Mouse (Mus musculus): ENCODE results near the gene Il13ra1.

The Il13ra1 gene
- long read RNA-seq, experiment 1, partial matches to known transcripts = 0 of 6 reads
- long read RNA-seq, experiment 1, other reads (novel, unspliced or antisense) = 2 of 6 reads
- long read RNA-seq, experiment 2 = 0 reads

DNA sequence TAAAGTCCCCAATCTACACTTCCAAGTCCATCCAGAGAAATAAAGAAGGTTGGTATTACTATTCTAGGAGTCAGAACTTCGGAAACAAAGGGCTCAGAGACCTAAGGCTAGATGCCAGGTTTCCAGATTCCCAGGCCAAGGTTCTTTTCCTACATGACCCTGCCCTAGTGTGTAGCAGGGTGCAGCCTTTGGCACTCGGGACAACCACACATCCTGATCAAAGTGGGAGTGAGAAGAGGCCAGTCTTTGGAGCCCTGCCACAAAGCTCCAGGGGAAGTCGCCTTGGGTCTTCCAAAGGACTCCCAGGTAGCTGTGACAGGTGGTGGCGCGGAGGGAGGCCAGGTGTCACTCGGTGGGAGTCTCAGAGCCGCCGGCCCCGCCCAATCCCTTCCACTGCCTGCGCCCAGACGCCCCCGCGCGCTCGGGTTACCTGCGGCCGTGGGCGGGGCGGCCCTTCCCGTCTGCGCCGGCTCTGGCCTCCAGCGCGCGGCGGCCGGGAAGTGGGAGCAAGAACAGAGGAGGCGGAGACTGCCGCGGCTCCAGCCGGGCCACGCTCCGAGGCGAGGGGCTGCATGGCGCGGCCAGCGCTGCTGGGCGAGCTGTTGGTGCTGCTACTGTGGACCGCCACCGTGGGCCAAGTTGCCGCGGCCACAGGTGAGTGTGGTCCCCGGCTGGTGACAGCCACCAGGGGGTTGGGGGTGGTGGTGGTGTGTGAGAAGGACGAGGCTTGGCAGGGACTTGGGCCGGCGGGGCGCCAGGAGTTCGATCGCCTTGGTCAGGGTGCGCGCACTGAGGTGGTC is at the start of gene Il13ra1:
Gene Il13ra1 (plus strand): TSS at position 489 of the 800 bp plus-strand sequence.
- intact Hi-C loops (cut with DNase I) = no loop called here

DNA sequence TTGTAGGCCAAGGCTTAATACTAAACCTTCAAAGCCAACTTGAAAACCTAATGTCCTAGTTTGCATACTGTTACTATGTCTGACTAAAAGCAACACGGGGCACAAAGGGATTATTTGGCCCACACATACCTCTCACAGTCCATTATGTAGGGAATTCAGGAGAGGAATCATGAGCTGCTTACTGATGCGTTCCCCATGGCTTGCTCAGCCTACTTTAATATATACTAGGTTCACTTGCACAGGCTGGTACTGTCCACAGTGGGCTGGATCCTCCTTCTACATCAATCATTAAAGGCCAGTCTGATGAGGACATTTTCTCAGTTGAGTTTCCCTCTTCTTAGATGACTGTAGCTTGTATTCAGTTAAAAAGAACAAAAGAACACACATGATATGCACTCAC is 37.9 kb upstream of the Il13ra1 start:
- intact Hi-C loops (cut with DNase I) = no loop called here

DNA sequence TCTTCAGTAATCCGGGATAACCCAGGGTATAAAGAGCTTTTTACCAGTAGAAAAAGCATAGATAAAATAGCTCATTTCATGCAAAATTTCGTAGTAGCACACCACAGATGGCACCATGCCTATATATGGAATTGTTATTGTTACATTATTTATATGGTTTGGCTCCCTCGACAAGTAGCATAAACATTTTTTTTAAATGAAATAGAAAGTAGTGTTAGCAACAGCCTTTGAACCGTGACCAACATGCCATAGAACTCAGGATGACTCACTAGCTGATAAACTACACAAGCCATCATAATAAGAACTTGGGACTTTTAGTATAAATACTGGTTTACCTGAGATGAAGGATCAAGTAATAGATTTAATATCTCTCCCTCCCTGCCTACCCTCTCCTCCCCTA is 34.7 kb upstream of the Il13ra1 start:
- intact Hi-C loops (cut with DNase I) = no loop called here

DNA sequence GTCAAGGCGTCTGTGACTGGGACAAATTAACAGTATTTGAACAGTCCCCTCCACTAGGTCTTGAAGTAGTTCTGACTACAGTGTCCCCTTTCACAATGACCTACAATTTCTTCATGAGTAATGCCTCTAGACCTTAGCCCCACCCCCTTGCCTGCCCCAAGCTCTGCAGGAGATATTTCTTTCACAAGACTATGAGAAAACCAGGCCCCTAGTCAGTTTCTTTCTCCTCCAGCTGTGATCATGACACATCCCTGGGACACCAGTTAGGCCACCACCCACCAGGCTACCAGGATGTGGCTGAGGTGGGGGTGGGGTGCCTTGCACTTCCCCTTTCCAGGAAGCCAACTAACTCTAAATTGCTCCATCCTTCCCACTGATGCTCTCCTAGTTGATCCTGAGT is 29.0 kb upstream of the Il13ra1 start:
- intact Hi-C loops (cut with DNase I) = no loop called here

DNA sequence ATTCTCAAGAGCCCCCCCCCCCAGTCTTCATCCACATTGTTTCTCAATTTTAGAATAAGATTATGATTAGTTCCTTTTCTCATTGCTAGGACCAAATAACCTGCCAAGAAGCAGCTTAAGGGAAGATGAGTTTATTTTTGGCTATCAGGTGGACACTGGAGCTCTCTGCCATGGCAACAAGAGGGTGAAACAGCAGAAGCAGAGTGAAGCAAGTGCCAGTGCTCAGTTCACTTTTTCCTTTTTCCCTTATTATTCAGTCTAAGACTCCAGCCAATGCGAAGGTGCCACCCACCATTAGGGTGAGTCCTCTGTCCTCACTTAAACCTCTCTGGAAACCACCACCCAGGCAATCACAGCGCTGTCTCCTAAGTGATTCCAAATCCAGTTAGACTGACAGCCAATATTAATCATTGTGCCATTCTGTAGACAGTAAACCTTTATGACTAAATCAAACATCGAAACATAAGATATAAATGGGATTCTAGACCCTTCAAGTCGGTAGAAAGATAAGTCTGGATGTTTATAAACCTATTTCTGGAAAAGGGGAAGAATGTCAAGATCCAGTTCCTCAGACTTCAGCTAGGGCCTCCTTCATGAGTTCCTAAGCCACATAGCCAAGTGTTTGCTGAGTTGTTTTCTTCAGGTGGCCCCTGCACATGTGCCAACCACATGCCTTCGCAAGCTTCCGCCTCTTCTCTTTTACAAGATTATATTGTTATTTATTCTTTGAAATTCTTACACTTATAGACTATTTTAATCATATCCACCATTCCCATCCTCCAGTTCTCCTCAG is 23.2 kb upstream of the Il13ra1 start:
- intact Hi-C loops (cut with DNase I) = no loop called here

DNA sequence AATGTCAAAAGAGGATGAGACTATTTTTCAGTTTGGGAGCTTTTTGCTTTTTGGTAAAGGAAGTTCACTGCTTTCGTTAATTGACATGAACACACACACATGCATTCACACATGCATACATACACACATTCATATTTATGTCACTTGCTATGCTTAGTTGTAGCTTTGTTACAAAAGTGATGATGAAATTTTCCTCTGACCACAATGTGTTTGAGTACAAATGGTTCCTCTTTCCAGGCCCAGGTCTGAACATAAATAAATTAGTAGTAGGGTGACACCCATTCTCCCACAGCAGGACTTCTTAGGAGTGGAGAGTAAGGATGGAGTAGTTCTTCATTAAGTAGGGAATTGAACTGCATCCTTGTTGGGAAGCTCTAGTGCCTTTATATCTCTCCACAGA is 11.0 kb upstream of the Il13ra1 start:
- intact Hi-C loops (cut with DNase I) = no loop called here

DNA sequence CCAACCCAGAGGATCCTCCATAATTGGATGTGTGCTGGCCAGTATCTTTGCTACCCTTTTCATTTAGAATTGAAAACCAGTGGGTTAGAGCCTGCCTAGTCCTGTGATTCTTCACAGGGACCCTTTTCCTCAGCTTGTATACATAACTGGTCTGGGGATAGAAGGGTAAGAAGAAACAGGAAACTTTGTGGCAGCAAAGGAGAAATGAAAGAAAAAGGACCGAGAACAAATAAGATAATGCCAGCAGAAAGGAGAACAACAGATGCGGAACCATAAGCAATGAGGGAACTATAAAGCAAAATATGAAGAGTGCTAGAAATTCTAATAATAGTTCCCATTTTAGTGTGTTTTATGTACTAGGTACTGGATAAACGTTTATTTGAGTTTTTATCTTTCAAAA is 10.6 kb upstream of the Il13ra1 start:
- intact Hi-C loops (cut with DNase I) = no loop called here

DNA sequence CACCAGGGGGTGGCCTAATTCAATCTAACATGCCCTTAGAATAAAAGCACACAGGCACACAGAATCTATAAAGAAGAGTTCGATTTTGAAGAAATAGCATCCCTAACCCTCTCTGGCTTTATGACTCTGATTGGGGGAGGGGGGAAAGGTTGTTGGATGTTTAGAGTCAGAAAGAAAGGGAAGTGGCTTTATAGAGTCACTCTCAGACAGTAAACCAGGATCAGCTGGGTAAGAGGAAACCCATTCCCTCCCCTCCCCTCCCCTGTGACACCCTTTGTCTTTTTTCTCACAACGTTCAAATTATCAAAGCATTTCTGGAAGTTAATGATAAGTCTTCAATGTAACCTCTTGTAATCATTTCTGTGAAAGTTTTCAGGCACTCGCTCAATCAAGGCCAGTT is 3.3 kb upstream of the Il13ra1 start:
- intact Hi-C loops (cut with DNase I) = no loop called here

DNA sequence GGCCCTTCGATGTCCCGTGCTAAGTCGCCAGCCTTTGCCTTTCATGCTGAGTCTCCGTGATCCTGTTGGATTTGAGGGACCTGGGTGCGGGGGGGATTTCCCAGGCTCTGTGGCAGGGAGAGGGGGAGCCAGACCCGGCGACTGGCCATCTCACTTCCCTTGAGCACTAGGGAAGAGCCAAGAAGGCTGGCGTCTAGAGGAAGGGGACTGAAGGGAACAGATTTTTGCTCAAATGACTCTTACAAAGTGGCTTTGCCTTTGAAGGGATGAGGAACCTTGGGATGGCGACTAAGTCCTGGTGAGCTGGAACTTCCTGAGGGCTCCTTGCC is 476 bp downstream of the Il13ra1 start:
- intact Hi-C loops (cut with DNase I) = no loop called here

DNA sequence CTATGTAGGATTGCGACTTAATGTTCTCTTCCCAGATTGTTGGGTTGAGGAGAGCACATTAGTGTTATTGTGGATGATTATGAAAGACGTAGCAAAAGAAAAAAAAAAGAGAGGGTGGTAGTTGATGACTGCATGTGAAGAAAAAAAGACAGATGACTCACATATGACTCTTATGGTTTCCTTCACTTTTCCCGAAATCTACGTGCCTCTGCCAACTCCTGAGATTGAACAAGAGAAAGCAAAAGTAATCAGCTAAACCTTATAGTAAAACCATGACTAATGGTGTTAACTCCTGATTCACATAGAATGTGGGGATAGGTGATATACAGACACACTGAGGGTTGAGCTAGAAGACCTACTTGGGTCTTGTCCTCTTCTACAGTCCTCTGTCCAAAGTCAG is 3.3 kb downstream of the Il13ra1 start:
- intact Hi-C loops (cut with DNase I) = no loop called here

DNA sequence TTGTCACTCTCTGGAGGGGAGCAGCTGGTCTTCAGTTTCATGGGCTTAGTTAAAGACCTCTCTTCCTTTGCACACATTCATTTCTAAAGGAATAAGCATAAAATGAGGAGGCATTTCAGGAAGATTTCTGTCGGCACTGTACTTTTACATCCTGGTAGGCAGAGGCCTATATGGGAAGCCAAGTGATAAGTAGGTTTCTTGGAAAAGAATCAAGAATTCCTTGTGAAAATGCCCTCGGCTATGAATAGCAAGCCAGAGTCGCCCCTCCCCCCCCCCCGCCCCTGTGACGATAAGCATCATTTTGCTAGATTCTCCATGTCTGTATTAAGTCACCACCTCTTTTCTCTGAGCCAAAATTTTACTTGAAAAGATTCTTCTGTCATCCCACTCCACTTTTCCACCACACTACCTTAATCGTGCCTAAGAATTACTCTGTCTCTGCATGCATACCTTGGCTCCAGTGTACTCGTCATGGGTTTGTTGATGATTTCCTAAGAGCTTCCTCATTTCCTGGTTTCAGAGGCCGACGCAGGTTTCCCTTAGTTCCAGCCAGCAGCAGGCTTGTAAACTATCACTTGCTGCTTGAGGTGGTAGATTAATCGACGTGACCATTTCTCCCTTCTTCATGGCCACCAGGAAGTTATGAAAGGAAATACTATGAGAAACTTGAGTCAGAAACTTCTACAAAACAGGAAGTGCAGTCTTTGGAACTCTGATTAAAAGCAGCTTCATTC is 17.3 kb downstream of the Il13ra1 start:
- intact Hi-C loops (cut with DNase I) = no loop called here

DNA sequence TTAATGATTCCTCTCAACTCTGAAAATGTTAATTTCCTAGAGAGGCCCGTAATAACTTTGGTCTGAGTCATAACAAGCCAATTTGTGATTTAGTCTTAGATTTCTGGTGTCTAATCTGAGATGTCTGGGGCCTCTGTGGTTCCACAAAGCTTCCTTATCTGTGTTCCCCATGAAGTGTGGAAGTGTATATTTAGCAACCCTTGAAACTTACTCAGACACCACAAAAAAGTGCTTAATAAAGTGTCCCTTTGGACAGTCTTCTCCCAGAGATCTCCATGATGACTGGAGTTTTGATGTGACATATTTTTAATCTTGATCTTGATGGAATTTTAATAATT is 17.8 kb downstream of the Il13ra1 start:
- intact Hi-C loops (cut with DNase I) = no loop called here

DNA sequence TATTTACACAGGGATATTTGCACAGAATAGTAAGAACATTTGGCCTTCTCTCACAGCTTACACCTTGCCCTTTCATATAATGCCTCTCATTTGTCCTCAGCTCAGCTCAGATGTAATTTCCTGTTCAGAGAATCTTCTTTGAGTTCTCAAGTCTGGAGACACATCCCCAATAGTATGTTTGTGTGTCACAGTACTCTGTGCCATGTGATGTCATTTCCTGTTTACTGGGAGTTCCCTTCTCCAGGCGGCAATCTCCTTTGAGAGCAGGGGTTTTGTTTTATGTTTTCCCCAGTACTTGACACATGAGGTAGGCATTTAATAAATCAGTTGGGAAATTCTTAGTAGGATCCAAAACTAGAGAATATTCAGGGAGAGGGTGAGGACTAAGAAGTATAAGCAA is 24.4 kb downstream of the Il13ra1 start:
- intact Hi-C loops (cut with DNase I) = no loop called here

DNA sequence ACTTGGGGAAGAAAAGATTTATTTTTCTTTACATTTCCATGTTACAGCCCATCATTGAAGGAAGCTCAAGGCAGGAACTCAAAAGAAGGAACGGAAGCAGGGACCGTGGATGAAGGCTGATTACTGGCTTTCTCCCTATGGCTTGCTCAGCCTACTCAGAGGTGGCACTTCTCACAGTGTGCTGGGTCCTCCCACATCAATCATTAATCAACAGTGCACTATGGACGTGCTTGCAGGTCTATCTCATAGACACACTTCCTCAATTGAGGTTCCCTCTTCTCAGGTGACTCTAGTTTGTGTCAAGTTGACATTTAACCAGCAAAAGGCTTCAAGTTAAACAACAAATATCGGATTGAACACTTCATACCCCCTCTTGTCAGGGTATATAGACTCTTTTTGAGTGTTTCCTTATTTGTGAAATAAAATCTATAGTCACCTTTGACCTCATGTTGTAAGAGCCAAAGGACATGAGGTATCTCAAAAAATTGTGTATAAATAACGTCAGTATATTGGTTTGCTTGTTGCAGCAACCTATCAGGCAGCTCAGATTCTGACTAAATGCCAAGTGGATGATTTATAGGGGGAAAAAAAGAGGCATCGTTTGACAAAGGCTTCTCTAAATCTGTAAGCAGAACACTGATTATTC is 30.2 kb downstream of the Il13ra1 start:
- intact Hi-C loops (cut with DNase I) = no loop called here

DNA sequence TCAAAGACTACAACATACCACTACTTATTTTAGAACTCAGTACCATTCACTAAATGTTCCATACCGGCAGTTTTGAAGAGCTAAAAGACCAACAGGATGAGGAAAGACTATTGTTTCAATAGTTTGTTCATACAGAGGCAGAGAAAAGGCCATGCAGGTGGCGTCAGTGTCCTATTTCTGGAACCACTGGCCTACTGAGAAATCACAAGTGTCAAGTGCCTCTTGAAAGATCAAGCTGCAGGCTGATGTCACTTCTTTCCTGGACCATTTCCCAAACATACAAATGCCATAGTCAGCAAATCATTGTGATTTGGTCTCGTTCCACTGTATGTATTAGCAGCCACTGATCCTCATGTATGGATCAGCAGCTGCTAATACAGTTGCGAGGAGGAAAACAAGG is 34.8 kb downstream of the Il13ra1 start:
- intact Hi-C loops (cut with DNase I) = no loop called here

DNA sequence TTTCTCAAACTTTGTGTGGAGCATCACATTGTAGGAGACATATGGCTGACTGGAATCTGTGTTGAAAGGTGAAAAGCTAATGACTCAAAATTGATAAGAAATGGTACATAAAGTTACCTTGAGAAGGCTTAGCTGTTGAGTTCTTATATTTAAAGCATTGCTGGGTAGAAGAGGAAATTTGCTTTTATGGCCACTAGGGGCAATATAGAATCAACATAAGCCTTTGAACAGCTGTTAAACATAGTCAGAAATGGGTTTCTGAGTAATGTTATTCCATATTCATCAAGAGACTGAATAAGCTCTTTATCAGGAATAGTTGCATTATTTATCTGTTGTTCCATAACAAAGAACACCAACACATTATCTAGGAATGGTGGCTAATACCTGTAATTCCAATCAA is 38.2 kb downstream of the Il13ra1 start:
- intact Hi-C loops (cut with DNase I) = no loop called here

DNA sequence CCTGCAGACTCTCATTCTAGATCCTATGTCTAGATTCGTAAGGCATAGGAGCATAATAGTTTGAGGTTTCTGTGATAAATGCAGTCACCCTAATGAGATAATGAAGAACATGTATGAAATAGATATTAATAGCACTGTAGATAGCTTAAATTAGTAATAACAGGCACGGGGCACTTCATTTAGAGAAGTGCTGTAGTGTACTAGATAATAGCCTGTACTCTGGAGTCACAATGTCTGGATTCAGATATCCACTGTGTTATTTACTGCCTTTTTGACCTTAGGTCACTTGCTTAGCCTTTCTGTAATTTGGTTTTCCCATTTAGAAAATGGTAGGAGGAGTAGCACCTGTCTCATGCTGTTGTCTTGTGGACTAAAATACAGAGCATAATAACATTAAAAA is 44.8 kb downstream of the Il13ra1 start:
- intact Hi-C loops (cut with DNase I) = no loop called here

DNA sequence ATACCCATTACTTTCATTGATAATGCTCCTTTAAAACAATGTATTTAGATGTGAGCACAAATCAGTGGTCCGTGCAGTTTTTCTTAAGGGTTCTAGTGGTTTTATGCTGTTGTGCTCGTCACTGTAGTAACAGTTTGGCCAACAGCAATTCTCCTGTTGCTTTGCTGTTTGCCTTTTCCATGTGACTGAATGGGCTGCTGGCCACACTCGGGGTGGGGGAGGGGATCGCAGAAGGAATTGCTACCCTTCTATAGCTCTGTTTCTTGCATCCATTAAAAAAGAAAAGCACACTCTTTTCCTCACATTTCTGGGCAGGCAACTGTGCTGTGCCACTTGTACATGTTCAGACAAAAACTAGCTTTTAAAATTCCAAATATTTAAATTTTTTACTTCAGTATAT is 49.7 kb downstream of the Il13ra1 start:
- intact Hi-C loops (cut with DNase I) = no loop called here

DNA sequence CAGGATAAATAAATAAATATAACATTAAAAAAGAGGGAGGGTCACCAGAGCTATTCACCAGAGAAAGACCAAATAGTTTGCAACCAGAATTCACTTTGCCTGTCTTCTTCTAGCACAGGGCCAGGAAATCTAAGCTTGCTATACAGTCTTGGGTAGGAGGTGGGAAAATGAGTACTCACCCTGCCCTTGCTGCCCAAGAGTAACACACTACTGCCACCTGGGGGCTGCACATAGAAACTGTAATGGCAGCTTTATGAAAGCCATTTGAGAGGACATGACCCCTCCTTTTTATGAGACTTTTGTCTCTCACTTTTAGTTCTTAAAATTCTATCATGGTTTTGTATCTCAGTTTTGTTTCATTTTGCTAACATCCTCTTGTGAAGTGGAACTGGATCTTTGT is 71.7 kb downstream of the Il13ra1 start:
- intact Hi-C loops (cut with DNase I) = loop anchor here (10.0 kb wide), 2 partner anchors 189 to 339 kb away; no protein-coding TSS in a partner anchor

DNA sequence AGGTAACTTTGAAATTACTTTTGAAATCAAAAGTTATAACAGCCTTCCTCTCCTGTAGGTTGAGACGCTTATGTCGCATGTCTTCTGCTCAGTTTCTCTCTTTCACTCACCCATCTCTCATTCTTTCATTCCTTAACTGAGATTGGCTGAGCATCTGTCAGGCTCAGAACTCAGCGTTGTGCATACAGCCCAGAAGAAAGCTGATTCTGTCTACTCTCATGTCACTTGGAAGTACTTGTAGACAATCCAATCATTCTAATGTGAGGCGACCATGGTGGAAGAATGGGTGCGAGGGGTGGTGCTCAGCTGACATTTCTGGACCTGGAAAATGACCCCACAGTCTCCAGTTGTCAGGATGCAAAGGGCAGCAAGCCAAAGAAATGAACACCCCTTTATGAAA is 74.1 kb downstream of the Il13ra1 start:
- intact Hi-C loops (cut with DNase I) = loop anchor here (10.0 kb wide), 2 partner anchors 191 to 341 kb away; no protein-coding TSS in a partner anchor

DNA sequence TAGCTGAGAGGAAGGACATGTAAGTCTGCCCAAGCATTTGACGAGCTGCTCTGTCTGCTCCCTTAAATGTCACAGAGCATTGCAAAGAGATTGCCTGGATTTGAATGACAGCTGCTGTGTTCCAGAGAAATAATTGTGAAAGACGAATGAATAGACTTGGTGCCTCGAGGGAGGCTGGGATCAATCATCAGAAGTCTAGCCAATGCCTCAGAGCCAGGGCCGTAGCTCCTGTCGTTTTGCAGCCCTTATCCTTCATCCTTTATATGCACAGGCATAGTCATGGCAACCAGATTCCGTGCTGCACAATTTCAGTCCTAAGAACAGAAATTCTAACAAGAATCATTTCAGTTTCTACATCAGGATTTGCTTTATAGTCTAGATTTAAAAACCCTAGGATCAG is 74.5 kb downstream of the Il13ra1 start:
- intact Hi-C loops (cut with DNase I) = loop anchor here (10.0 kb wide), 2 partner anchors 192 to 342 kb away; no protein-coding TSS in a partner anchor

Measured in adrenal gland (tissue).